Mouse (Mus musculus): ENCODE data around the gene E130114P18Rik.

The E130114P18Rik gene

GRCm38 (mm10) chr4:97564199-97564598 is 213.7 kb downstream of the E130114P18Rik start:
- DNase-seq (ENCODE audit: low spot score in 2 of 2): no peak

- DNase-seq (ENCODE audit: low spot score in 2 of 2): no peak
Observed at GRCm38 (mm10) chr4:97557585-97557984, 220.3 kb downstream of the E130114P18Rik start.

GRCm38 (mm10) chr4:97544016-97544415 is 233.9 kb downstream of the E130114P18Rik start:
- no peak for DNase-seq (ENCODE audit: low spot score in 2 of 2)

DNA sequence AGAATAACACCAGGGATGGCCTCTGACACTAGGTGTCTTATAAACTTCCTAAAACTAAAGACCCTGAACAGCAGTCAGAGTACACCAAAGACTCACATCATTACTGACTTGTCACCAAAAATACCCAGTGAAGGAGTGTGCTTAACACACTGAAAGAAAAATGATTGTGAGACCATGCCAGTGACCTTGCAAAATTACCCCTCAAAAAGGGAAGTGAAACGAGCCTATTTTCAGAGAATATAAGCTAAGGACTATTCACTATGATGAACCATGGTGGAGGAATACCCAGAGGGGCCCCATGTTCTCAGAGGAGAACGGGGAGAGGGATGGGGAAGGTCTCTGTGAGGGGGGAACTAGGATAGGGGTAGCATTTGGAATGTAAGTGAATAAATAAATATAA is 245.8 kb downstream of the E130114P18Rik start:
- no peak for DNase-seq (ENCODE audit: low spot score in 2 of 2)

- DNase-seq (ENCODE audit: low spot score in 2 of 2): no peak
Observed at GRCm38 (mm10) chr4:97528517-97528916, 249.4 kb downstream of the E130114P18Rik start.

Measured in frontal cortex, postnatal 10 days (tissue).